Mouse (Mus musculus) thymus, postnatal 25 days (tissue): Measurements from ENCODE around the gene Nr1i3.
"Not testable (repeated sequence)": the region's sequence is repeated elsewhere in the genome, so short reads cannot be mapped to it uniquely, and the experiment has no call there.

ENCODE experiments used
- DNase-seq: peaks from one replicate; pipeline ENCODE4 v3.0.0; 2022

The Nr1i3 gene

DNA sequence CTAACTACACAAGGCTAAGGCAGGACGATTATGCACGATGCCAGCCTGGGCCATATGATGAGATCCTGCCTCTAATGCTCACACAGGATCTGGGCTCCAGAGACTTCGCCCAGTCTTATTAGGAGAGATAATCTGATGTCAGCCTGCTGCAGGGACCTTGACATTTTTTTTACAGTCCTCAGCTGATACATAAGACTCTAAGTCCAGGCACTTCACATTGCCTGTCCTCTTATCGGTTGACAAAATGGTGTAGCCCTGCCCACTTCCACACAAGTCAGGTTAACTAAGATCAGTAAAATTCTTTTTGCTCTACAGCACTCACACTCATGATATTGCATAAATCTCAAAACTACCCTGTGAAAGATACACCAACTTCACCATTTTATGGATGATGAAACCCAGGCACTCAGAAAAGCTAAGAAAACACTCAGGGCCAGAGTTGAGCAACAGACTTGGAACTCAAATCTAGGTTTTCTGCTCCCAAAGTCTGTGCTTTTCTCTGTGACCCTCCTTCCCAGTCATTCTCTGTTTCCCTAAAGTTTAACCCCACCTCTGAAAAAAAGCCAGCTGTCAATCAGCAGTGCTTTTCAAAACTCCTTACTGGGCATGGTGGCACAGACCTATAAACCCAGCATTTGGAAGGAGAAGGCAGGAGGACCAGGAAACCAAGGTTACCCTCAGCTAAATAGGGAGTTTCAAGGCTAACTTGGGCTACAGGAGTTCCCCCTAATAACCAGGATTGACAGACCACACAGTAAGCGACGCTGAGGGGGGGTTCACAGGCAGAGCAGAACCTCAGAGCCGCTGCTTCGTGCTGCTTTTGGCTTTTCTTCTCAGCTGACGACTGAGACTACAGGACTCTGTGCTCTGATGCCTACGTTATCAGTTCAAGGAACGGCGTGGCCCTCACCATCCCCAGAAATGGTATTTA, 19.3 kb downstream of the Nr1i3 start:
- no peak for DNase-seq

DNA sequence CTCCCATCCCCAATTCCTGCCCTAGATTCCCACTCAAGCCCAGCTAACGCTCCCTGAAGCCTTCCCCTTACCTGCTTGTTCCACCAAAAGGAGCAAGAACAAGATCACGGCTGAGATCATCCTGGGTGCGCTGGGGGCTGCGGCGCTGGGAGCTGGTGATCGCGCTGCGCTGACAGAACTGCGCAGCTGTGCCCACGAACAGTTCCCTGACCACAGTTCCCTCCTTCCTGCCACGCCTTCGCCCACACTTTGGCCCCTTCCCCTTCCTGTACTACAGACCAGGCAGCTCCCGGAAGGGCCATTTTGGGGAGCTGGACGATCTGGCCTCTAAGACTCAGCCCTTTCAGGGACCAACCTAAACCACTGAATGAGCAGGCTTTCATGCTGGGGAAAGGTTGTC, 20.4 kb downstream of the Nr1i3 start, which contains the start of gene Fcer1g:
Gene Fcer1g, minus strand, starts transcription at position 240 of the 400 bp plus-strand sequence.
- no peak for DNase-seq

DNA sequence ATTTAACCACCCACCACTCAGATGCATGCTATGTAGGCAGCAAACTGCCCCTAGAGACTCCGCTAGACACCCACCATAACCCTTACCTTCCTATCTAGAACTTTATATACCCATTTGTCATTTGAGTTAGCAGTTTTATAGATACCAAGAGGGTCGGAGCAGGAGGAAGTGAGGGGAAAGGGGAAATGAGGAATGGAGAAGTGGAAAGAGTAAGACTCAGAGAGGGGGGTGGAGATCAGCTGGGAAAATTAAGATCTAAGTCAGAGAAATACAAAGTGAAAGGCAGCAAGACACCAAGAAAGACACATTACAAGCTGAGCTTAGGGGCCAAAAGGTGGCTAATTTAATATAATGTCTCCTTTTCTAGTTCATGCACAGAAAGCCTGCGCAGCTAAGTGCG, 20.8 kb downstream of the Nr1i3 start:
- no peak for DNase-seq

DNA sequence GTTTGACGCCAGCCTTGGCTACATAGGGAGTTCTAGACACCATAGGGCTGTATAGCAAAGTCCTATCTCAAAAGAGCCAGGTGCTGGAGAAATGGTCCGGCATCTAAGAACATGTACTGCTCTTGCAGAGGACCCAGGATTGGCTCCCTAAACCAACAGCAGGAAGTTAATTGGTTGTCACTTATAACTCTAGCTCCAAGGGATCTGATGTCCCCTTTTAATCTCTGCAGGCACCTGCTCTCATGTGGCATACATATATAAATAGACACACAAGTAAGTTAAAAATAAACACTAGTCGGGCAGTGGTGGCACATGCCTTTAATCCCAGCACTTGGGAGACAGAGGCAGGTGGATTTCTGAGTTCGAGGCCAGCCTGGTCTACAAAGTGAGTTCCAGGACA, 22.0 kb downstream of the Nr1i3 start:
- DNase-seq, result no peak

DNA sequence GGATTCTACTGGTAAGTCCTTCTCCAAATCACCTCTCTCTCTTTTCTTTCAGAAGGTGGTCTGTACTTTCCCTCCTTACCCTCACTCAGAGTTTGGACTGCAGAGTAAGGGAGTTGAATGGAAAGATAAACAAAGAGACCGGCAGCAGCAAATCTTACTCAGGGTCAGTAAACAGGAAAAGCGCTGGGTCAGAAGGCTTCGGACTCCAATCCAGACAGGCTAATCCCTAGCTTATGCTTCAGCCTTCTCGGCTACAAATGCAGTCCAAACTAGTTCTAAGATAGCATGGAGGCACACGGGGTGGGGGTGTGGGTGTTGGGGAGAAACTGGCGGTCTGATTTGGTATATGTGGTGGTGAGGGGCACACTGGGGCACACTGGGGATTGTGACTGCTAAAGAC, 23.7 kb downstream of the Nr1i3 start:
- no peak for DNase-seq

DNA sequence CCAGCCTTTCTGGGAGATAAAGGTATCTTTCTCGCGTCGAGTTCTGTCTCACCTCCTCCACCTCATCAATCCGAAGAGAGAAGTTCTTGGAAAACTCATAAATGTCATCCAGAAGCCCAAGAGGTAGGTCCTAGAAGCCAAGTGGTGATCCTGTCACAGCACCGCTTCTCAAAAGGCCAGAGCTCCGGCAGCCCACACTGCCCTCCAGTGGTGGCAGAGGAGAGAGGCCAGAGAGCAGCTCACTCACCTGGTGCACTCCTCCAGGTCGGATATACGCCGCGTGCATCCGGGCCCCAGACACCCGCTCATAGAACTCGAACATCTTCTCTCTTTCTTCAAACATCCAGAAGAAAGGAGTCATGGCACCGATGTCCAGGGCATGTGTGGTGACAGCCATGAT, 24.7 kb downstream of the Nr1i3 start:
- DNase-seq, result peak; percentile 54

DNA sequence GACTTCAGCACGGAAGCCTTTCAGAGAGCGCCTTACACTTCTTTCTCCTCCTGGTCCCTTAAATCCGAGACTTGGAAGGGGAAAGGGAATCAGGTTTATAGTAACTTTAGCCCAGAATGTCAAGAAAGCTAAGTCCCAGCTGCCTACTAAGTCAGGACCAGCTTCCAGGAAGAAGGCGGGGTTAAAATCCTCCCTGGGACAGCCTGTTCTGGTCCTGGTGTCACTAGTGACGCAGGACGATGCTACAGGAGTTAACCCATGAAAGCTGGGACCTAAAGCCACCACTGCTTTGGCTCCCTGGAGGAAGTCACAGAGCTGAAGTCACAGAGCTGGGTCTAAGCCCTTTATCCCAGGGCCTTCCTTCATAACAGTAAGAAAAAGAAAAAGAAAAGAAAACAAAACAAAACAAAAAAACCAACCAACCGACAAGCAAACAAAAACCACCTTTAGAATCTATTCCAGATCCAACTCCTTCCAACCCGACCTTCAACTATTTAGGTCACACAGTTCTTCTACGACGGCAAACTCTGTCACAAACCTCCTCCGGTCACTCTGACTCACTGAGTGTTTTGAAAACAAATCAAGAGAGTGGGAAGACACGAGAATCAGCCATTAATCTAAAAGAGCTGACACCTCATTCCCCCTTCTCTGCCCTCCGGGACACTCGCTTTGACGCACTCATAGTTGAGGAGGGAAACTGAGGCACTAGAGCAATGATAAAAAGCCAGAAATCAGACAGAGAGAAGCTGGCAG, 26.4 kb downstream of the Nr1i3 start:
- DNase-seq, result no peak

DNA sequence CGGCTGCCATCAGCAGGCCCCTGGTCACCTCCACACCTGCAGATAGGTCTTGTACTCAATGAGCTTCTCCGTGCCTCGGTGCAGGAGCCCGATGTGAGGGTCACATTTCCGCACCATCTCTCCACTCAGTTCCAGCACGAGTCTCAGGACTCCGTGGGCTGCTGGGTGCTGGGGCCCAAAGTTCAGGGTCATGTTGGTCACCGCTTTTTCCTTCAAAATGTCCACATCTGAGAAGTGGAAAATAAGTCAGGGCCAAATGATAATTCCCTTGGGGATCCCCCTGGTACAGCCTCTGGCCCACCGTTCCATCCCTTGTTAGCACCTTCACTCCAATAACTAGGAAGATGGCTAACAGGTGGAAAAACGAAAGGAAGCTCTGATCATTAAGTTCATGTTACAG, 27.1 kb downstream of the Nr1i3 start:
- no peak for DNase-seq

DNA sequence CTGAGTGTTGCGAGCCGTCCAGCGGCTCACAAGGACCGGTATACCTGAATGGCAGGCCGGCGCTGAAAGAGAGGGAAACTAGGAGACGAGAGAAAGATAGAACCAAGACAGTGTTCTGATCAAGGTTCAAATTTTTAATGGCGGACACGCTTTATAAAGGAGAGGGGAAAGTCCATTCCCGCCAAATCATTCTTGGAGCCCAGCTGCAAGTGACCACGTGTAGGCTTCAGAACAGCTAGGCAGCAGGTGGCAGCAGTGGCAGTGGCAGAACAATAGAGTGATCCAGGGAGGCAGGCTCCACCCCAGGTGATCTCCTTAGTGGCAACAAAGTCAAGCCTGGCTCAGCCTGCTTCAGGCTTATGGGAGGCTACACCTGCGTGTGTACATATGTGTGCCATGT, 28.2 kb downstream of the Nr1i3 start:
- not testable (repeated sequence) for DNase-seq

DNA sequence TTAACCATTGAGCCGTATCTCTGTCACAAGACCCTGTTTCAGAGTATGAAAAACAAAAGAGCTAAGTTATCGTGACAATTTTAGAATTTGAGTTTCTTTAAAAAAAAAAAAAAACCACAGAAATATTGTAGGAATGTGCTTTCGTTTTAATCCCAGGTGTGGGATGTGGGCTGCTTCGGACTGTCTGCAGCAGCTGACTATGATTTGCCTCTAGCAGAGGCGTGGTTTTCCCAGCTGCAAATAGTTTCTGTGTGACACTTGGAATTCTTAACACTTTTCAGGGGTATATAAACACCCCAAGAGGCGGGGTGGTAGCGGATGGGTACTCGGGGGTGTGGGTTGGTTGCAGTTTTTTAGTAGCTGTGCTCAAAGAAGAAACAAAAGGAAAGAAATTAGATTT, 31.6 kb downstream of the Nr1i3 start:
- no peak for DNase-seq

DNA sequence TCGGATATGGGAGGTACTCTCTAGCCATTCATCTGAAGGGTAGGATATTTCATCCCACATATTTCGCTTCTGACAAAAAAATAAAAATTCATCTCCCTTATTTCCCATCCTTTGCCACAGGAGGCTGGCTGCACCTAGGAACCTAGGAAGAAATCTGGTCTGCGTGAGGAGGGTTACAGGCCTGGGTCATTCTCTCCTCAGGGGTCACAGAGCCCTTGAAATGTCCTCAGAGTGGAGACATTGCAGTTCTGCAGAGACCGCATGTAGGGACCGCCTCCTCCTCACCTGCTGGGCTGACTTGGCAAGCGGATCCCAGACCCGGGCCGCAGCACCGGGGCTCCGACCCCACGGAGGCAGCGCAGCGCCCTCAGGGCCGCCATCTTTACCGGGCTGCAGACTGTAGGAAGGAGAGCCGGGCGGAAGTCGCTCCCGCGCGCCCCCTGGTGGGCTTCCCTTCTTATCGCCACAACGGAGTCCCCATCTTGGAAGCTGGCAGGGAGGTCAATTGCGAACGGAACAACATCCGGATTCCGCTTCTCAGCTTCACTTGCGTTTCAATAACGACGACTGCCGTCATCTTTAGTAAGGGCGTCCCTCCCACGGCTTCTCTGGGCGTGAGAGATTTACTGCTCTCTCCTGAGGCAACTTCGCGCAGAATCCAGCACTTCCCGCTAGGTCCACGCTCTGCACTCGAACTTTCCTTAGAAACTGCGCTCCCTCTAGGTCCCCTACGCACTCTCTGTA, 33.1 kb downstream of the Nr1i3 start:
- DNase-seq, result peak; percentile 96

DNA sequence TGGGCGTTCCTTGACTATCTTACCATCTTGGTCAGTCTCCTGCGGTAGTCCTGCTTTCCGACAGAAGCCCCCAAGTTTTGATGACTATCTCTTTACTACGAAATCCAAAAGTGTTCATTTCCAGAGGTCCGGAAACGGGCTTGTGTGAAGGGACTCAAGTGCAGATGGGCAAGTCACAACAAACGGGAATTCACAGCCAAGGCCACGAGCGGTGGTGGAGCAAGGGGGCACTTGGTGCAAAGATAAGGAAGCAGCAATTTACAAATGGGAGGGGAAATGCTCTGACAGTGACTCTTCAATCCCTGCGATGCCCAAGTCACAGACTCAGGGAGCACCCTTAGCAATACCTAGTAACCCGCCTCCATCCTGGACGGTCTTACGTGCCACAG, 33.7 kb downstream of the Nr1i3 start:
- no peak for DNase-seq

DNA sequence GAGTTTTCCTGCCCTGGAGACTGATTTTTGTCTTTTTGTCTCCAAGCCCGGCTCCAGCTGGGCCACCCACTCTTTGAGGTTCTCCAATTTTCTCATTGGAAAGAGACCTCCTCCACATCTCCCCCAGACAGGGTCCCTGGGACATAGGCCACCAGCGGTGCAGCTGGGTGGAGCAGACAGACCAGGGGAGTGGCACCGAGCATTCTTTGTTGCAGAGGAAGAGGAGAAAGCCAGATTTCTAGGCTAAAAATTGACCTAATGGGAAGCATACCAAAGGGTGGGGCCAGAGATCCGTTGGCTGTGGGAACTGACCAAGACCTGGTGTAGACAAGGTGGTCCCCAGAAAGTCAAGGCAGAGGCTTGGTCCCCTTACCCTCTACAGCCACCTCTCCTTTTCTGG, 34.1 kb downstream of the Nr1i3 start:
- DNase-seq, result no peak

DNA sequence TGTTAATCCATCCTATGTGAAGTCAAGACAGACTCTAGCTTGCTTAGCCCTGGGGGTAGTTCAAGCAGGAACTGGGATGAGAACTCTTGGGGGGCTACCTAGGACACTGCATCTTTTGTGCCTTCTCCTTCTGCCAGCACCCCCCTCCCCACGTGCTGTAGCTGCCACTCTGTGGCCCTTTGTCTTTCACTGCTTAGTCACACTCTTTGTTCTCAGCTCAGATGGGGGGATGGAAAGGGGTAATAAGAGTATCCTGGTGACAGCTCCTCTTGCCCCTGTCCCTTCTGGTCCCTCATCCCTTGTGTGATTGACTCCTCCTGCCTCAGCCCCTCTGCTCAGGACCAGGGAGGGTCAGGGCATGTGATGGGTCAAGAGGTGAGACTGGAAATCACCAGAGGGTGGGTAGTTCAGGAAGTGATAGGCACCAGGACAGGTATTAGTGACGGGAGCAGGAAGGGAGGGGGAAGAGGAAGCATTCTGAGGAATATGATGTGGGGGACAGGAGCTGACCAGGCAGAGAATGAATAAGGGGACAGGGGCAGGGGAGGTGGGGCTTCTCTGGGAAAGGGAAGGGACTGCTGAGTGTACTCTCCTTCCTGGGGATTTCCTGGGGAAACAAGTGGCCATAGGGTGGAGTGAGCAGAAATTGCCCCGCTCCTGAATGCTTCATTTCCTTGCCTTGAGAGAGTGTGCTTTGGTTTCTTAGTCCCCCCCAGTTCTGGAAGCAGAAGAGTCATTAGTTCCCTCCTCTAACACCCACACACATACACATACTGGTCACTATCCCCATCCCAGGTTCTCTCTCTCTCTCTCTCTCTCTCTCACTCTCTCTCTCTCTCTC, 34.8 kb downstream of the Nr1i3 start:
- no peak for DNase-seq

DNA sequence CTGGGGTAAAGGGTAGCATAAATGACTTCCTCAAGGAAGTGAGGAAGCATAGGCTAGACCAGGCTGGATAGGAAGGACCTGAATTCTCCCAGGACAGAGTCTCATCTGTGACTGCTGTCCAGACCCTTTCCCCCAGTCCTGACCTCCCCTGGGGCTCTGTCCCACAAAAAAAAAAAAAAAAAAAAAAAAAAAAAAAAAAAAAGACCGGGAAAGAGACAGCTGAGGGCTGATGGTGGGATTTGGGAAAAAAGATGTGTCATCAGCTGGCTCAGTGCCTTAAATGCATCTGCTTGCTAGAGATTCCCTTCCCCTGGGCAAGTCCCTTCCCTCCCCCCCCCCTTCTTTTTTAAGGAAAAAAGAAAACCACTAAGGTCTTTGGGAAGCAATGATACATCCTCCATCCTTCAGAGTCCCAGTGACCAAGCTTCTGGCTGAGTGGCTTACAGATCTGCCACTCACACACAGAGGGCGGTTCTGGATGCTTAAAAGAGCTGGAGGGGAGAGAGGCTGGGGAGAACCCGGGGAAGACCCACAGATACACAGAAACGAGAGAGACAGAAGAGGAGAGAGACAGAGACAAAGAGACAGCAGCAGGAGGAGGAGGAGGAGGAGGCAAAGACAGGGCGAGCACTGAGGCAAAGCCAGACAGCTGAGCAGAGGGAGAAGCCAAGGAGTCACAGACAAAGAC, 36.3 kb downstream of the Nr1i3 start, which contains the start of gene Adamts4:
Gene Adamts4, plus strand, starts transcription at position 509 of the 688 bp plus-strand sequence.
- DNase-seq, result no peak

DNA sequence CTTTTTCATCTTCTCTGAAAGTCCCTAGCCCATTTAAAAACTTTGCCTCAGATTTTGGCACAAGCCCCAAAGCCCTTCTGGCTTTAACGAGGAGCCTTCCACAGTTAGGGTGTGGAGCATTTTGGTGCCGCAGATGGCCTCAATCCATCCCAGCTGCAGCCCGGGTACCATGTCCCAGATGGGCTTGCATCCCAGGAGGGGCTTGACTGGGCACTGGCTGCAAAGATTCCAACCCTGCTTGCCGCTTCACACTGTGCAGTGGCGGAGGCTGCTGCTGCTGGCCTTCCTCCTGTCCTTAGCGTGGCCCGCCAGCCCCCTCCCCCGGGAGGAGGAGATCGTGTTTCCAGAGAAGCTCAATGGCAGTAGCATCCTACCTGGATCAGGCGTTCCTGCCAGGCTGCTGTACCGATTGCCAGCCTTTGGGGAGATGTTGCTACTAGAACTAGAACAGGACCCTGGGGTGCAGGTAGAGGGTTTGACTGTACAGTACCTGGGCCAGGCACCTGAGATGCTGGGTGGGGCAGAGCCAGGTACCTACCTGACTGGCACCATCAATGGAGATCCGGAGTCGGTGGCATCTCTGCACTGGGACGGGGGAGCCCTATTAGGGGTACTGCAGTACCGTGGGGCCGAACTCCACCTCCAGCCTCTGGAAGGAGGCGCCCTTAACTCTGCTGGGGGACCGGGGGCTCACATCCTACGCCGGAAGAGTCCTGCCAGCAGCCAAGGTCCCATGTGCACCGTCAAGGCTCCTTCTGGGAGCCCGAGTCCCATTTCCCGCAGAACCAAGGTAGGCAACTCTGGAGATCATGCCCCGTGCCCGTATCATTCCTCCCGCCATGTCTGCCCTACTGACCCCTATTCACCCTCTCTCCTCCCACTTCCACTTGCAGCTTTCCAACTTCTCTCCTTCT, 37.2 kb downstream of the Nr1i3 start, which contains the start of gene Ndufs2:
Gene Ndufs2, minus strand, starts transcription at position 709 of the 914 bp plus-strand sequence.
- DNase-seq, result no peak

DNA sequence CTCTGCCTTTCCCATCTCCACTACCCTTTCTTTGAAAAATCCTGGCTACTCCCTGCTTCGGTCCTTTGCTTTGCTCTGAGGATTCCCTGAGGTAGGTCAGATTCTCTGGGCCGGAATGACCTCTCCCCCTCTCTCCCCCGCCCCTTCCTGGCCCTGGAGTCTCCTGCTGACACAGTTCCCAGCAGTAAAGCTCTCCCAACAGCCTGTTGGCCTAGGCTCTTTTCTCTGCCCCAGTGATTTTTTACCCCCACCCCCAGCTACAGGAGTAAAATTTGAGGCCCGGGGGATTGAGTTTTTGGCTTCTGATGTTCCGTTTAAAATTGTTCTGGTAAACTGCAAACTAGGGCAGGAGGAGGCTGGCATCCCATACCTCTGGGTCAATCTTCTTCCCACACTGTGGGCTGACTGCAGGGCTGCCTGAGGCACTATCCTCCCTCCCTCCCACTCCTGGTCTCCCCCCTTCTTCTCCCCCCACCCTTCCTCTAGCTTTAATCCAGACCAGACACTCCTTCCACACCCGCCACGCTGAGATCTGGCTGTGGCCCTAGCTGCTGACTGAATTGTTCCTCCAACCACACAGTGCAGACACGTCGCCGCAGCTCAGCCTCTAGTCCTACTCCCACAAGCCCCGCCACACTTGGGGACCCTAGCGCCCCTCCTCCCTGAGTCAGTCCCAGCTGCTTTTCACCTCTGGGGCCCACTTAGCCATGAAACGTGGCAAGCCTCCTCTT, 38.0 kb downstream of the Nr1i3 start:
- no peak for DNase-seq

DNA sequence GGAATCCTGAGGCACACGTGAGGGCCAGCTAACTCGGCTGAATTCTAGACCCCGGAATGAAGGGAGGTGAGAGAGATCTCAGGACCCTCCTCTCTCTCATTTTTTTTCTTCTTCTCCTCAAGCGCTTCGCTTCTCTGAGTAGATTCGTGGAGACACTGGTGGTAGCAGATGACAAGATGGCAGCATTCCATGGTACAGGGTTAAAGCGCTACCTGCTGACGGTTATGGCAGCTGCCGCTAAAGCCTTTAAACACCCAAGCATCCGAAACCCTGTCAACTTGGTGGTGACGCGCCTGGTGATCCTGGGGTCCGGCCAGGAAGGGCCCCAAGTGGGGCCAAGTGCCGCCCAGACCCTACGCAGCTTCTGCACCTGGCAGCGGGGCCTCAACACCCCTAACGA, 38.6 kb downstream of the Nr1i3 start:
- no peak for DNase-seq

DNA sequence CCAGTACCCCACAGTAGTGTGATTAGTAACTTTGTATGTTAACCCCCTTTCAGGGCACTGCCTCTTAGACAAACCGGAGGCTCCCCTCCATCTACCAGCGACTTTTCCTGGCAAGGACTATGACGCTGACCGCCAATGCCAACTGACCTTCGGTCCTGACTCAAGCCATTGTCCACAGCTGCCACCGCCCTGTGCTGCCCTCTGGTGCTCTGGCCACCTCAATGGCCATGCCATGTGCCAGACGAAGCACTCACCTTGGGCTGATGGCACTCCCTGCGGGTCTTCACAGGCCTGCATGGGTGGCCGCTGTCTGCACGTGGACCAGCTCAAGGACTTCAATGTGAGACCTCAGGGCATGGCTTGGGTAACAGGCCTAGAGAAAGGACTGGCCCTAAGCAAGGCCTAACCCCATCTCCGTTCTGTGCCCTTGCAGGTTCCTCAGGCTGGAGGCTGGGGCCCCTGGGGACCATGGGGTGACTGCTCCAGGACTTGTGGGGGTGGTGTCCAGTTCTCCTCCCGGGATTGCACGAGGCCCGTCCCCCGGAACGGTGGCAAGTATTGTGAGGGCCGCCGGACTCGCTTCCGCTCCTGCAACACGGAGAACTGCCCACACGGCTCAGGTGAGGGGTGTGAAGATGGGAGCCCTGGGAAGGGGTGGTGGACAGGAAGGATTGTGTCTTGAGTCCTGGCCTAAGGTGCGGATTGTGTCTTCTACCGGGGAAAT, 42.5 kb downstream of the Nr1i3 start:
- DNase-seq, result no peak
